Mouse (Mus musculus) bone marrow macrophage, adult 2 months (primary cell): ENCODE results near the gene Disc1. TPM values are rescaled to one million over a fixed set of nuclear protein-coding genes. Genes with fewer than 3 reads are reported as not detected.

Experiments used
- H3K27ac ChIP-seq: 2 replicates; pipeline ENCODE4 v1.5.1; 2012; ENCODE audit warnings: low read depth, low read length; ENCODE audit not compliant: insufficient read depth
- H3K4me1 ChIP-seq: 2 replicates; pipeline ENCODE4 v1.6.1; 2012; ENCODE audit warnings: low read length; ENCODE audit not compliant: control insufficient read depth, insufficient read depth
- H3K4me3 ChIP-seq: 2 replicates; pipeline ENCODE4 v1.5.1; 2012; ENCODE audit warnings: mild to moderate bottlenecking, low read length, moderate library complexity; ENCODE audit not compliant: insufficient read depth
- CTCF ChIP-seq: IDR thresholded peaks from 2 replicates; pipeline ENCODE4 v1.5.1; 2012; ENCODE audit warnings: low read depth, mild to moderate bottlenecking, low read length, moderate library complexity
- POLR2A ChIP-seq: IDR thresholded peaks from 2 replicates; pipeline ENCODE4 v1.6.1; 2012; ENCODE audit warnings: mild to moderate bottlenecking, low read depth, low read length, borderline replicate concordance
- polyA plus RNA-seq: library from polyadenylated mRNA; stranded (reverse); fragments of >200 nt; gene quantifications from 2 replicates; pipeline ENCODE4 v1.2.4, GENCODE M21; 2012; ENCODE audit not compliant: missing spikeins, insufficient read depth, insufficient read length

Gene Disc1
- polyA plus RNA-seq, 1 experiment: 2.8 TPM

- Histone ChIP-seq H3K27ac (no peak overlapping the region), H3K4me3 (no peak overlapping the region), H3K4me1 (peaks cover 32% of the 10 kb centered on the region)
- TF ChIP-seq CTCF: no peak
- TF ChIP-seq POLR2A: no peak
These were observed 26.7 kb downstream of the Disc1 start for GRCm38 (mm10) chr8:125080388-125081344.

GRCm38 (mm10) chr8:125083746-125084145 lies 29.8 kb downstream of the Disc1 start:
- TF ChIP-seq POLR2A (no peak), CTCF (no peak)
- H3K27ac ChIP-seq: peak overlapping the region; percentile 51
- no peak overlapping the region for H3K4me3 ChIP-seq
- peaks cover 32% of the 10 kb centered on the region for H3K4me1 ChIP-seq

GRCm38 (mm10) chr8:125084523-125084922 lies 30.5 kb downstream of the Disc1 start:
- peaks cover 32% of the 10 kb centered on the region for H3K4me1 ChIP-seq
- no peak overlapping the region for H3K27ac ChIP-seq
- no peak for TF ChIP-seq CTCF
- no peak for TF ChIP-seq POLR2A
- H3K4me3 ChIP-seq: no peak overlapping the region

- H3K27ac ChIP-seq: no peak overlapping the region
- TF ChIP-seq POLR2A (no peak), CTCF (no peak)
- H3K4me3 ChIP-seq: no peak overlapping the region
- peaks cover 16% of the 10 kb centered on the region for H3K4me1 ChIP-seq
These were observed 37.1 kb downstream of the Disc1 start for GRCm38 (mm10) chr8:125090889-125091740.

- Histone ChIP-seq H3K4me3 (no peak overlapping the region), H3K27ac (no peak overlapping the region), H3K4me1 (peaks cover 21% of the 10 kb centered on the region)
- TF ChIP-seq CTCF (no peak), POLR2A (no peak)
These were observed 43.1 kb downstream of the Disc1 start for GRCm38 (mm10) chr8:125097140-125097539.

- Histone ChIP-seq H3K27ac (no peak overlapping the region), H3K4me1 (peaks cover 25% of the 10 kb centered on the region), H3K4me3 (no peak overlapping the region)
- TF ChIP-seq CTCF (no peak), POLR2A (no peak)
These were observed 44.1 kb downstream of the Disc1 start for GRCm38 (mm10) chr8:125098050-125098449.

GRCm38 (mm10) chr8:125102303-125102702 lies 48.3 kb downstream of the Disc1 start:
- no peak for TF ChIP-seq POLR2A
- no peak for TF ChIP-seq CTCF
- Histone ChIP-seq H3K27ac (no peak overlapping the region), H3K4me1 (peaks cover 25% of the 10 kb centered on the region), H3K4me3 (no peak overlapping the region)

GRCm38 (mm10) chr8:125113171-125113570 lies 59.2 kb downstream of the Disc1 start:
- 0 out of 2 replicates have a peak overlapping the region, but pooled peaks have one; percentile 36 for H3K27ac ChIP-seq
- peaks cover 14% of the 10 kb centered on the region for H3K4me1 ChIP-seq
- H3K4me3 ChIP-seq: no peak overlapping the region
- TF ChIP-seq CTCF (no peak), POLR2A (no peak)

GRCm38 (mm10) chr8:125113831-125114230 lies 59.8 kb downstream of the Disc1 start:
- TF ChIP-seq POLR2A: no peak
- no peak for TF ChIP-seq CTCF
- H3K27ac ChIP-seq: no peak overlapping the region
- H3K4me1 ChIP-seq: peaks cover 14% of the 10 kb centered on the region
- no peak overlapping the region for H3K4me3 ChIP-seq
